Mouse (Mus musculus): ENCODE results near the gene Aff3.
A peak's percentile ranks its signal among the peaks of the same experiment; 100 is the strongest.

Gene Aff3

GRCm38 (mm10) chr1:38288716-38289115 lies 376.0 kb downstream of the Aff3 start:
- DNase-seq (ENCODE audit: low spot score in 2 of 2), result no peak

- DNase-seq (ENCODE audit: low spot score in 2 of 2), result no peak
These were observed 378.2 kb downstream of the Aff3 start for GRCm38 (mm10) chr1:38286551-38286950.

GRCm38 (mm10) chr1:38280549-38280948 lies 384.2 kb downstream of the Aff3 start:
- DNase-seq (ENCODE audit: low spot score in 2 of 2), result no peak

GRCm38 (mm10) chr1:38271312-38271711 lies 393.4 kb downstream of the Aff3 start:
- DNase-seq (ENCODE audit: low spot score in 2 of 2), result no peak

- no peak for DNase-seq (ENCODE audit: low spot score in 2 of 2)
These were observed 396.3 kb downstream of the Aff3 start for GRCm38 (mm10) chr1:38268246-38269042.

- DNase-seq (ENCODE audit: low spot score in 2 of 2), result no peak
These were observed 401.5 kb downstream of the Aff3 start for GRCm38 (mm10) chr1:38263251-38263650.

- no peak for DNase-seq (ENCODE audit: low spot score in 2 of 2)
These were observed 402.2 kb downstream of the Aff3 start for GRCm38 (mm10) chr1:38262362-38263154.

GRCm38 (mm10) chr1:38261076-38261475 lies 403.7 kb downstream of the Aff3 start:
- DNase-seq (ENCODE audit: low spot score in 2 of 2), result no peak

GRCm38 (mm10) chr1:38259541-38260338 lies 405.0 kb downstream of the Aff3 start:
- no peak for DNase-seq (ENCODE audit: low spot score in 2 of 2)

GRCm38 (mm10) chr1:38254426-38254825 lies 410.3 kb downstream of the Aff3 start:
- DNase-seq (ENCODE audit: low spot score in 2 of 2), result no peak

GRCm38 (mm10) chr1:38252766-38253079 lies 412.0 kb downstream of the Aff3 start:
- peak in 1 of 2 experiments; percentile 37 for DNase-seq (ENCODE audit: low spot score in 2 of 2)

- DNase-seq (ENCODE audit: low spot score in 2 of 2), result no peak
These were observed 412.6 kb downstream of the Aff3 start for GRCm38 (mm10) chr1:38252031-38252765.

GRCm38 (mm10) chr1:38251448-38251847 lies 413.3 kb downstream of the Aff3 start:
- no peak for DNase-seq (ENCODE audit: low spot score in 2 of 2)

GRCm38 (mm10) chr1:38250246-38250645 lies 414.5 kb downstream of the Aff3 start:
- DNase-seq (ENCODE audit: low spot score in 2 of 2), result no peak

- DNase-seq (ENCODE audit: low spot score in 2 of 2), result no peak
These were observed 415.2 kb downstream of the Aff3 start for GRCm38 (mm10) chr1:38249561-38249960.

GRCm38 (mm10) chr1:38248027-38248426 lies 416.7 kb downstream of the Aff3 start:
- DNase-seq (ENCODE audit: low spot score in 2 of 2), result no peak

- no peak for DNase-seq (ENCODE audit: low spot score in 2 of 2)
These were observed 422.2 kb downstream of the Aff3 start for GRCm38 (mm10) chr1:38242559-38242958.

GRCm38 (mm10) chr1:38241801-38242200 lies 423.0 kb downstream of the Aff3 start:
- DNase-seq (ENCODE audit: low spot score in 2 of 2), result no peak

GRCm38 (mm10) chr1:38241221-38241666 lies 423.5 kb downstream of the Aff3 start:
- DNase-seq (ENCODE audit: low spot score in 2 of 2), result no peak

- no peak for DNase-seq (ENCODE audit: low spot score in 2 of 2)
These were observed 424.1 kb downstream of the Aff3 start for GRCm38 (mm10) chr1:38240438-38241220.

GRCm38 (mm10) chr1:38239516-38239915 lies 425.2 kb downstream of the Aff3 start:
- no peak for DNase-seq (ENCODE audit: low spot score in 2 of 2)
